Mouse (Mus musculus) G1E (cell line): ENCODE measurements around the gene Aqp12. TPM values are rescaled to one million over a fixed set of nuclear protein-coding genes. Genes with fewer than 3 reads are reported as not detected.

ENCODE experiments used
- ATAC-seq: 2 replicates; pipeline ENCODE4 v1.8.0; 2016; ENCODE audit warnings: mild to moderate bottlenecking; ENCODE audit not compliant: insufficient number of reproducible peaks, poor library complexity, low FRiP score, severe bottlenecking; ENCODE audit errors: extremely low read depth
- DNase-seq: peaks from one replicate; pipeline ENCODE4 v3.0.0; 2012; ENCODE audit warnings: low spot score
- H3K27me3 ChIP-seq: 2 replicates; pipeline ENCODE4 v1.6.1; 2012; ENCODE audit warnings: mild to moderate bottlenecking, low read length, inconsistent platforms; ENCODE audit not compliant: insufficient read depth
- H3K36me3 ChIP-seq: replicated peaks from 2 replicates; pipeline ENCODE3; 2012; ENCODE audit warnings: mild to moderate bottlenecking, inconsistent platforms
- H3K4me1 ChIP-seq: 2 replicates; pipeline ENCODE4 v1.6.1; 2012; ENCODE audit warnings: low read depth, low read length, inconsistent platforms, mixed read lengths; ENCODE audit not compliant: insufficient read depth
- H3K4me3 ChIP-seq: 2 replicates; pipeline ENCODE4 v1.5.1; 2012; ENCODE audit warnings: low read depth, mild to moderate bottlenecking, inconsistent platforms, low read length, moderate library complexity, mixed read lengths
- H3K9me3 ChIP-seq: replicated peaks from 2 replicates; pipeline ENCODE4 v1.6.1; 2012; ENCODE audit warnings: inconsistent platforms
- CTCF ChIP-seq: IDR thresholded peaks from 2 replicates; pipeline ENCODE4 v1.5.1; 2012; ENCODE audit warnings: low read depth, low read length, inconsistent platforms, mixed read lengths
- GATA1 ChIP-seq: IDR thresholded peaks from 2 replicates; pipeline ENCODE4 v1.6.1; 2012; ENCODE audit warnings: borderline replicate concordance, low read length, inconsistent platforms, mixed read lengths
- GATA2 ChIP-seq: IDR thresholded peaks from 2 replicates; pipeline ENCODE4 v1.6.1; 2012; ENCODE audit warnings: low read depth, low read length, inconsistent platforms, borderline replicate concordance
- POLR2AphosphoS5 ChIP-seq: IDR thresholded peaks from 2 replicates; pipeline ENCODE4 v1.6.1; 2012; ENCODE audit warnings: low read depth, low read length, inconsistent platforms; ENCODE audit not compliant: insufficient replicate concordance
- TAL1 ChIP-seq: conservative IDR thresholded peaks from 2 replicates; pipeline ENCODE4 v1.6.1; 2012; ENCODE audit warnings: low read depth, low read length, inconsistent platforms, mixed read lengths
- polyA plus RNA-seq: library from polyadenylated mRNA; stranded (reverse); fragments of >175 nt; gene quantifications from 2 replicates; pipeline ENCODE4 v1.2.3, GENCODE M21; 2012
- total RNA-seq, 2 experiments: library from RNA; stranded (forward) in 1 of 2; stranded (reverse) in 1 of 2; fragments of 200-1000 nt in 1 of 2; fragments of >200 nt in 1 of 2; fragmentation: Nextera tagmentation in 1 of 2; gene quantifications; 2 replicates each; pipeline ENCODE4 v1.2.3; 2014 to 2017

Gene Aqp12
- total and polyA plus RNA-seq, 3 experiments = not detected

DNA sequence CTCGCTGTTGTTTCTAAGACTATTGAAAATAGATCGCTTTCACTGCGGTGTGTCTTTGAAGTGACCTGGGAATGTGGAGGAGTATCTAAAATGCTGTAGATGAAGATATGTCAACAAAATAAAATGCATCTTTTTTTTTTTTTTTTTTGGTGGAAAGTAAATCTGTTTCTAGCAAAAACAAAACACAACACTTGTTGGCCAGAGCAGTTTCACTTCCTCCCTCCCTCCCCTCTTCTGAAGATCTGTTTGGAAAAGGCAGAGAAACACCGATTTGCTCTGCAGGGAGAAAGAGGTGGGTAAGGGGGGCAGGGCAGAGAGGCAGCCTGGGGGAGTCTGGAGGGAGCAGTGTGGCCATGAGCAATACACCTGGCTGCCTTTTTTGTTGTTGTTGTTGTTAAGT, 7.2 kb downstream of the Aqp12 start:
- no peak for ATAC-seq

GRCm38 (mm10) chr1:93014460-93014859, 8.3 kb downstream of the Aqp12 start:
- H3K4me1 ChIP-seq = peaks cover 3% of the 10 kb centered on the region
- ATAC-seq = peak; percentile 37; the same call in 1 of the 2 replicates
- peak; percentile 99 for TF ChIP-seq CTCF
- TF ChIP-seq TAL1 = no peak

More for the DNA sequence above, 7.2 kb downstream of the Aqp12 start:
- TF ChIP-seq GATA2 (no peak), POLR2AphosphoS5 (no peak), GATA1 (no peak), CTCF (no peak), TAL1 (no peak)
- Histone ChIP-seq H3K27me3 (peaks cover 7% of the 10 kb centered on the region; the same call in 1 of the 2 replicates), H3K4me3 (no peak overlapping the region), H3K4me1 (peaks cover 3% of the 10 kb centered on the region), H3K9me3 (no peaks in the 10 kb centered on the region), H3K36me3 (no peaks in the 10 kb centered on the region)
- no peak for DNase-seq

DNA sequence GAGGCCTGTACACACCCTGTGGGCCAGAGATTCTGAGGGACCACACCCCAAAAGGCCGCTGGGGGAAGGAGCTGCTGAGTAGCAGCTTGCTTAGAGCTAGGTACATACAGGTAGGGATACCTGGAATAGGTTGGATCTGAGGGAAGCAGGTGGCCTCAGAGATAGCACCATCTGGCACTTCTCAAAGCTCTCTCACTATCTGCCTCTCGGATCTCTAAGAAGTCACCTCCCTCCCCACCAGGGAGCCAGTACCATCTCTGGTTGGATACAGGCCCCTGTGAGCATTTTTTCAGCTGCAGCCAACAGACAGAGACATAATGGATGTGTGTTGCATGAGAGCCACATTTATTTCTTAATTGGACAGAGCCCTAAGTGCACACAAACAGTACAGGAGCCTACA, 9.0 kb downstream of the Aqp12 start:
- Histone ChIP-seq H3K4me3 (no peak overlapping the region), H3K4me1 (peaks cover 3% of the 10 kb centered on the region), H3K9me3 (no peaks in the 10 kb centered on the region), H3K36me3 (no peaks in the 10 kb centered on the region), H3K27me3 (peaks cover 7% of the 10 kb centered on the region; the same call in 1 of the 2 replicates)
- ATAC-seq (no peak), DNase-seq (no peak)
- TF ChIP-seq GATA1 = no peak
- TF ChIP-seq TAL1 = no peak
- TF ChIP-seq CTCF = no peak
- TF ChIP-seq GATA2 = no peak
- TF ChIP-seq POLR2AphosphoS5 = no peak

More at GRCm38 (mm10) chr1:93014460-93014859, 8.3 kb downstream of the Aqp12 start:
- H3K36me3 ChIP-seq = no peaks in the 10 kb centered on the region
- peak; percentile 51 for DNase-seq
- H3K27me3 ChIP-seq = peaks cover 7% of the 10 kb centered on the region; the same call in 1 of the 2 replicates
- no peak overlapping the region for H3K4me3 ChIP-seq
- no peaks in the 10 kb centered on the region for H3K9me3 ChIP-seq

GRCm38 (mm10) chr1:93018716-93019115, 12.6 kb downstream of the Aqp12 start:
- ATAC-seq = no peak
- no peaks in the 10 kb centered on the region for H3K9me3 ChIP-seq
- H3K4me1 ChIP-seq = no peaks in the 10 kb centered on the region
- DNase-seq = no peak
- TF ChIP-seq CTCF (no peak), GATA1 (no peak), POLR2AphosphoS5 (no peak), GATA2 (no peak), TAL1 (no peak)
- H3K4me3 ChIP-seq = no peak overlapping the region
- H3K27me3 ChIP-seq = peaks cover 13% of the 10 kb centered on the region; the same call in 1 of the 2 replicates
- no peaks in the 10 kb centered on the region for H3K36me3 ChIP-seq

GRCm38 (mm10) chr1:93020602-93021001, 14.5 kb downstream of the Aqp12 start:
- ATAC-seq = no peak
- TF ChIP-seq POLR2AphosphoS5 (no peak), TAL1 (no peak), GATA1 (no peak), GATA2 (no peak), CTCF (no peak)
- H3K27me3 ChIP-seq = peaks cover 13% of the 10 kb centered on the region; the same call in 1 of the 2 replicates

GRCm38 (mm10) chr1:93026600-93026999, 20.5 kb downstream of the Aqp12 start:
- Histone ChIP-seq H3K9me3 (no peaks in the 10 kb centered on the region), H3K36me3 (no peaks in the 10 kb centered on the region), H3K4me3 (no peak overlapping the region), H3K4me1 (no peaks in the 10 kb centered on the region), H3K27me3 (peaks cover 11% of the 10 kb centered on the region; the same call in 1 of the 2 replicates)
- TF ChIP-seq POLR2AphosphoS5 (no peak), TAL1 (no peak), CTCF (no peak), GATA2 (no peak), GATA1 (no peak)
- no peak for ATAC-seq
- DNase-seq = no peak

More at GRCm38 (mm10) chr1:93020602-93021001, 14.5 kb downstream of the Aqp12 start:
- H3K4me1 ChIP-seq = no peaks in the 10 kb centered on the region
- H3K36me3 ChIP-seq = no peaks in the 10 kb centered on the region
- no peak overlapping the region for H3K4me3 ChIP-seq
- H3K9me3 ChIP-seq = no peaks in the 10 kb centered on the region
- DNase-seq = no peak

GRCm38 (mm10) chr1:93029387-93029786, 23.3 kb downstream of the Aqp12 start:
- Histone ChIP-seq H3K4me1 (no peaks in the 10 kb centered on the region), H3K9me3 (no peaks in the 10 kb centered on the region), H3K36me3 (no peaks in the 10 kb centered on the region), H3K4me3 (no peak overlapping the region), H3K27me3 (peaks cover 10% of the 10 kb centered on the region)
- no peak for TF ChIP-seq POLR2AphosphoS5
- TF ChIP-seq GATA2 = no peak
- no peak for TF ChIP-seq GATA1
- TF ChIP-seq TAL1 = no peak
- TF ChIP-seq CTCF = no peak
- DNase-seq (no peak), ATAC-seq (no peak)
